Mouse (Mus musculus): ENCODE measurements around the gene Zdhhc12. TPM values are rescaled to one million over a fixed set of nuclear protein-coding genes. Genes with fewer than 3 reads are reported as not detected.
A peak's percentile ranks its signal among the peaks of the same experiment; 100 is the strongest.

Gene Zdhhc12
- polyA plus RNA-seq, 1 experiment from 2014 or later: 32.0 TPM

GRCm38 (mm10) chr2:30108260-30108659, 14.8 kb upstream of the Zdhhc12 start:
- H3K27ac ChIP-seq (ENCODE audit: low read length): no peak overlapping the region
- H3K9me3 ChIP-seq (ENCODE audit: control insufficient read depth, low read length): no peaks in the 10 kb centered on the region
- no peaks in the 10 kb centered on the region for H3K4me1 ChIP-seq (replicated peaks; ENCODE audit: control insufficient read depth, insufficient read depth, low read length)
- no peak overlapping the region for H3K4me2 ChIP-seq (ENCODE audit: low read depth, low read length)
- H3K36me3 ChIP-seq (ENCODE audit: control insufficient read depth, insufficient read depth, low read length): peaks cover 35% of the 10 kb centered on the region
- no peaks in the 10 kb centered on the region for H3K27me3 ChIP-seq (ENCODE audit: control insufficient read depth, insufficient read depth, low read depth, low read length)
- H3K9ac ChIP-seq (ENCODE audit: low read length): no peak overlapping the region
- ATAC-seq (ENCODE audit: low read depth): no peak
- H3K4me3 ChIP-seq (ENCODE audit: low read length): no peak overlapping the region
- 72% methylated on average over 4 of the region's 4 CpGs for WGBS

DNA sequence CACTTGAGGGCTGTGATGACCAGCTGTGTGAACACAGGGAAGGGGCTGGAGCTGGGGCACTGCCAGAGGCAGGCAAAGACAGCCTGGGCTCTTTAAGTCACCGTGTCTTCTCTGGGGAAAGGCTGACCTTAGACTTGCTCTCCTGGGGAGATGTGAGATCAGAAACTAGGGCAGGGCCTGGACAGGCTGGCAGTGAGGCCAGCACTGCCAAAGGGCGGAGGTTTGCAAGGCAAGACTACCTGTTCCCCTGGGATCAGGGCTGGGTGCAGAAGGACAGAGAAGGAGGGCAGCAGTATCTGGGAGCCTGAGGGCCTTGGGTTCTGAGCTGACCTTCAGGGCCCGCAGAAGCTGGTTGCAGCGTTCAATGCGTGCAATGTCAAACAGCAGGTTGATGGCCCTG, 14.2 kb upstream of the Zdhhc12 start:
- no peaks in the 10 kb centered on the region for H3K9me3 ChIP-seq (ENCODE audit: control insufficient read depth, low read length)
- peaks cover 38% of the 10 kb centered on the region for H3K36me3 ChIP-seq (ENCODE audit: control insufficient read depth, insufficient read depth, low read length)
- H3K4me2 ChIP-seq (ENCODE audit: low read depth, low read length): no peak overlapping the region
- no peak overlapping the region for H3K9ac ChIP-seq (ENCODE audit: low read length)
- H3K27me3 ChIP-seq (ENCODE audit: control insufficient read depth, insufficient read depth, low read depth, low read length): no peaks in the 10 kb centered on the region
- no peak for ATAC-seq (ENCODE audit: low read depth)
- H3K4me3 ChIP-seq (ENCODE audit: low read length): no peak overlapping the region
- H3K4me1 ChIP-seq (replicated peaks; ENCODE audit: control insufficient read depth, insufficient read depth, low read length): no peaks in the 10 kb centered on the region
- no peak overlapping the region for H3K27ac ChIP-seq (ENCODE audit: low read length)
- WGBS: 88% methylated on average over 5 of the region's 5 CpGs

- Histone ChIP-seq H3K27ac (ENCODE audit: low read length) (no peak overlapping the region), H3K4me3 (ENCODE audit: low read length) (no peak overlapping the region), H3K9ac (ENCODE audit: low read length) (no peak overlapping the region), H3K4me1 (replicated peaks; ENCODE audit: control insufficient read depth, insufficient read depth, low read length) (no peaks in the 10 kb centered on the region), H3K9me3 (ENCODE audit: control insufficient read depth, low read length) (no peaks in the 10 kb centered on the region), H3K36me3 (ENCODE audit: control insufficient read depth, insufficient read depth, low read length) (peaks cover 35% of the 10 kb centered on the region), H3K27me3 (ENCODE audit: control insufficient read depth, insufficient read depth, low read depth, low read length) (no peaks in the 10 kb centered on the region), H3K4me2 (ENCODE audit: low read depth, low read length) (no peak overlapping the region)
- ATAC-seq (ENCODE audit: low read depth): 0 out of 2 replicates have a peak, but pooled peaks have one; percentile 22
Observed at GRCm38 (mm10) chr2:30106364-30106763, 12.9 kb upstream of the Zdhhc12 start.

DNA sequence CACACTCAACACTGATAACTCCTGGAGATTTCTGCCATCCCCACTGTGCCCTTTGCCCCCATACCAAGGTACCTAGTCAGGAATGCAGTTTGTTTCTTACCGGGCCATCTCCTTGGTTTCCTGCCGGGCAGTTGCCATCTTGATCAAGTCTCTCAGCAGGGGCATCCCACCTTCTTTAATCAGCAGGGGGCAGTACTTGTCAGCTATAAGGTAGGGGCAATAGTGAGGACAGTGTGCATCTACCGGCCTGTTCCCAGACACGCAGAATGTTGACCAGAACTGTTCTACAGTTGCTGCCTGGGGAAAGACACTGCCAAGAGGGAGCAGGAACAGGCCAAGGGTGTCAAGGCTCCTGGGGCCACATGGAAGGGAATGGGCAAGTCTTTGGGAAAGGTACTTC, 6.8 kb upstream of the Zdhhc12 start:
- Histone ChIP-seq H3K9ac (ENCODE audit: low read length) (no peak overlapping the region), H3K9me3 (ENCODE audit: control insufficient read depth, low read length) (no peaks in the 10 kb centered on the region), H3K27ac (ENCODE audit: low read length) (no peak overlapping the region), H3K4me2 (ENCODE audit: low read depth, low read length) (no peak overlapping the region), H3K36me3 (ENCODE audit: control insufficient read depth, insufficient read depth, low read length) (peaks cover 10% of the 10 kb centered on the region), H3K27me3 (ENCODE audit: control insufficient read depth, insufficient read depth, low read depth, low read length) (no peaks in the 10 kb centered on the region), H3K4me3 (ENCODE audit: low read length) (no peak overlapping the region), H3K4me1 (replicated peaks; ENCODE audit: control insufficient read depth, insufficient read depth, low read length) (no peaks in the 10 kb centered on the region)
- WGBS: 57% methylated on average over 4 of the region's 4 CpGs
- no peak for ATAC-seq (ENCODE audit: low read depth)

- H3K9ac ChIP-seq (ENCODE audit: low read length): no peak overlapping the region
- H3K4me2 ChIP-seq (ENCODE audit: low read depth, low read length): no peak overlapping the region
- H3K27me3 ChIP-seq (ENCODE audit: control insufficient read depth, insufficient read depth, low read depth, low read length): no peaks in the 10 kb centered on the region
- no peak overlapping the region for H3K27ac ChIP-seq (ENCODE audit: low read length)
- no peaks in the 10 kb centered on the region; the same call in 1 of the 2 replicates for H3K36me3 ChIP-seq (ENCODE audit: control insufficient read depth, insufficient read depth, low read length)
- H3K9me3 ChIP-seq (ENCODE audit: control insufficient read depth, low read length): no peaks in the 10 kb centered on the region
- 77% methylated on average over 2 of the region's 2 CpGs for WGBS
- no peak for ATAC-seq (ENCODE audit: low read depth)
- H3K4me1 ChIP-seq (replicated peaks; ENCODE audit: control insufficient read depth, insufficient read depth, low read length): peaks cover 9% of the 10 kb centered on the region; the same call in 1 of the 2 replicates
- no peak overlapping the region for H3K4me3 ChIP-seq (ENCODE audit: low read length)
Observed at GRCm38 (mm10) chr2:30095882-30096527, 2.6 kb upstream of the Zdhhc12 start.

DNA sequence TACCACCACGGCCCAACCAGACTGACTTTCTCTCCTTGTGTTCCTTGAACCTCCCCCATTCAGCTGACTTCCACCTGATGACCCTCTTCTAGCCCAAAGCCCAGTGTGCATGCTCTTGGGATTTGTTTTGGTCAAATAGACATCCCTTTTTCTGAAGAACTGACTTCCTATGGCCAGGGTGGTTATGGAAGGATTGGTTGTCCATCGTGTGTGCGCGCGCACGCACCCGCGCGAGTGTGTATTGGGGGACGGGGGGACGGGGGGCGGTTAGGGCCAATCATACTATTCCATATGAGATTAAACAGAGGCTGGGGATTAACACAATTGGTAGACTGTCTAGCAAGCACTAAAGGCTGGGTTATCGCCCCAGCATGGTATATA, 750 bp upstream of the Zdhhc12 start:
- H3K4me3 ChIP-seq (ENCODE audit: low read length): peak overlapping the region; percentile 78
- H3K27me3 ChIP-seq (ENCODE audit: control insufficient read depth, insufficient read depth, low read depth, low read length): no peaks in the 10 kb centered on the region
- ATAC-seq (ENCODE audit: low read depth): 0 out of 2 replicates have a peak, but pooled peaks have one; percentile 0
- H3K4me1 ChIP-seq (replicated peaks; ENCODE audit: control insufficient read depth, insufficient read depth, low read length): peaks cover 9% of the 10 kb centered on the region; the same call in 1 of the 2 replicates
- under 1% methylated on average over 13 of the region's 13 CpGs for WGBS
- H3K4me2 ChIP-seq (ENCODE audit: low read depth, low read length): peak overlapping the region; percentile 81
- H3K36me3 ChIP-seq (ENCODE audit: control insufficient read depth, insufficient read depth, low read length): no peaks in the 10 kb centered on the region
- peak overlapping the region; percentile 67 for H3K27ac ChIP-seq (ENCODE audit: low read length)
- peak overlapping the region; percentile 74 for H3K9ac ChIP-seq (ENCODE audit: low read length)
- H3K9me3 ChIP-seq (ENCODE audit: control insufficient read depth, low read length): no peaks in the 10 kb centered on the region

GRCm38 (mm10) chr2:30092280-30092918, 1.0 kb downstream of the Zdhhc12 start:
- Histone ChIP-seq H3K27ac (ENCODE audit: low read length) (no peak overlapping the region; the same call in 1 of the 2 replicates), H3K9me3 (ENCODE audit: control insufficient read depth, low read length) (no peaks in the 10 kb centered on the region), H3K4me3 (ENCODE audit: low read length) (peak overlapping the region; percentile 78), H3K4me1 (replicated peaks; ENCODE audit: control insufficient read depth, insufficient read depth, low read length) (peaks cover 9% of the 10 kb centered on the region; the same call in 1 of the 2 replicates), H3K4me2 (ENCODE audit: low read depth, low read length) (peak overlapping the region; percentile 81), H3K9ac (ENCODE audit: low read length) (peak overlapping the region; percentile 81), H3K36me3 (ENCODE audit: control insufficient read depth, insufficient read depth, low read length) (no peaks in the 10 kb centered on the region; the same call in 1 of the 2 replicates), H3K27me3 (ENCODE audit: control insufficient read depth, insufficient read depth, low read depth, low read length) (no peaks in the 10 kb centered on the region)
- no peak for ATAC-seq (ENCODE audit: low read depth)
- WGBS: 40% methylated on average over 6 of the region's 6 CpGs

DNA sequence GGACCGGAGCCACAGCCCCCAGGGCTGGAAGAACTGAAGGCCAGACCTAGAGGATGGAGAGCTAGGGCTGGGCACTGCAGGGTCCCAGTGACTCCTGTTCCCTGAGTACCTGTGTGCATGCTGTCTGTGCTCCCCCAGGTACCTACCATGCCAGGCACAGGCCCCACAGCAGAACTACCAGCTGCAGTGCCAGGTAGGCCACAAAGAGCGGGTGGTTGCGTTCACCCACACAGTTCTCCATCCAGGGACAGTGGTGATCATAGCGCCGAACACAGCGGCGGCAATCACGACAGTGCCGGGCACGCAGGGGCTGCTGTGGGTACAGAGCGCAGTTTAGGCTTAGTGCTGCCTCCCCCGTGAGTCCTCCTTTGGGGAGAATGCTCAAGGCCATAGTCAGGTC, 1.9 kb downstream of the Zdhhc12 start:
- ATAC-seq (ENCODE audit: low read depth): no peak
- no peaks in the 10 kb centered on the region; the same call in 1 of the 2 replicates for H3K36me3 ChIP-seq (ENCODE audit: control insufficient read depth, insufficient read depth, low read length)
- H3K27me3 ChIP-seq (ENCODE audit: control insufficient read depth, insufficient read depth, low read depth, low read length): no peaks in the 10 kb centered on the region
- H3K4me2 ChIP-seq (ENCODE audit: low read depth, low read length): no peak overlapping the region
- no peak overlapping the region for H3K27ac ChIP-seq (ENCODE audit: low read length)
- 95% methylated on average over 12 of the region's 12 CpGs for WGBS
- H3K9ac ChIP-seq (ENCODE audit: low read length): no peak overlapping the region
- H3K4me1 ChIP-seq (replicated peaks; ENCODE audit: control insufficient read depth, insufficient read depth, low read length): peaks cover 9% of the 10 kb centered on the region; the same call in 1 of the 2 replicates
- no peaks in the 10 kb centered on the region for H3K9me3 ChIP-seq (ENCODE audit: control insufficient read depth, low read length)
- H3K4me3 ChIP-seq (ENCODE audit: low read length): no peak overlapping the region

- no peak overlapping the region for H3K27ac ChIP-seq (ENCODE audit: low read length)
- H3K27me3 ChIP-seq (ENCODE audit: control insufficient read depth, insufficient read depth, low read depth, low read length): no peaks in the 10 kb centered on the region
- H3K4me1 ChIP-seq (replicated peaks; ENCODE audit: control insufficient read depth, insufficient read depth, low read length): no peaks in the 10 kb centered on the region
- H3K4me3 ChIP-seq (ENCODE audit: low read length): no peak overlapping the region
- no peak for ATAC-seq (ENCODE audit: low read depth)
- no peak overlapping the region for H3K9ac ChIP-seq (ENCODE audit: low read length)
- H3K36me3 ChIP-seq (ENCODE audit: control insufficient read depth, insufficient read depth, low read length): no peaks in the 10 kb centered on the region; the same call in 1 of the 2 replicates
- H3K4me2 ChIP-seq (ENCODE audit: low read depth, low read length): no peak overlapping the region
- WGBS: 85% methylated on average over 4 of the region's 4 CpGs
- H3K9me3 ChIP-seq (ENCODE audit: control insufficient read depth, low read length): no peaks in the 10 kb centered on the region
Observed at GRCm38 (mm10) chr2:30087310-30087709, 6.1 kb downstream of the Zdhhc12 start.

Measured in lung, embryonic 16.5 days (tissue).